Mouse (Mus musculus): ENCODE measurements around the gene Siva1.
A peak's percentile ranks its signal among the peaks of the same experiment; 100 is the strongest.

Gene Siva1

GRCm38 (mm10) chr12:112659109-112659508 lies 14.6 kb downstream of the Siva1 start:
- peak; percentile 41 for DNase-seq (ENCODE audit: low read depth, low spot score)

GRCm38 (mm10) chr12:112660576-112661326 lies 16.3 kb downstream of the Siva1 start:
- DNase-seq (ENCODE audit: low read depth, low spot score): no peak

- no peak for DNase-seq (ENCODE audit: low read depth, low spot score)
Measured at GRCm38 (mm10) chr12:112661327-112661605, 16.8 kb downstream of the Siva1 start.

DNA sequence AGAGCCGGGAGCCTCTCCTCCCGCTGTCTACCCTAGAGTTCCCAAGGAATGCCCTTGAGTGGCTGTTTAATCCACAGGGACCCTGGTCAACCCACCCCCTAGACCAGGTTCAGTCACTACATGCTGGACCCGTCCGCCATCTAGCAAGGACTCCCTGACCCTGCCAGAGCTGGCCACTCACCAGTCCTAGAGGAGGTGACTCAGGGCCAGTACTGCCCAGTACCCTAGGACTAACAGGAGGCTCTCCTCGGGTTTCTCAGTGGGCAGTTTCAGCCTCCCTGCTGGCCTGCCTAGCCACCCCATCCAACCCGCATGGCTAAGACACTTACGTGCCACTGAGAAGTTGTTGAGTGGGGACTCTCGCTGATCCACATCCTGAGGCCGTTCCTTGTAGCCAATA lies 17.4 kb downstream of the Siva1 start:
- DNase-seq (ENCODE audit: low read depth, low spot score): no peak

- DNase-seq (ENCODE audit: low read depth, low spot score): no peak
Measured at GRCm38 (mm10) chr12:112663303-112663702, 18.8 kb downstream of the Siva1 start.

DNA sequence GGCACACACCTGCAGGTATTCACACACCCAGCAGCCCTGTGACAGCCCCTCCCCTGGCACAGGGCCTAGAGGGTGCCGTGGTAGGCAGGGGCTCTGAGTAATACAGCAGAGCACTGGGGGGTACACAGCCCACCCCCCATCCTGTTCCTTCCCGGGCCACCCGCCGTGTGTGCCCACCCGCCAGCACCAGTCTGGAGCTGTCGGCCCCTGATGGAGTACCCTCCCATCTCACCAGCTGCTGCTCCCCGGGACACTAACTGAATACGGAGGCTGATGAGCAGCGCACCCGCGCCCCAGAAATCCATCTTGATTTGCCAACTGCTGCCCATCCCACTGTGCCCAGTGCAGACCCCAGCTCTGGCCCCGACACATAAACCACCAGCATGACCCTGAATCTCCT lies 19.2 kb downstream of the Siva1 start:
- no peak for DNase-seq (ENCODE audit: low read depth, low spot score)

DNA sequence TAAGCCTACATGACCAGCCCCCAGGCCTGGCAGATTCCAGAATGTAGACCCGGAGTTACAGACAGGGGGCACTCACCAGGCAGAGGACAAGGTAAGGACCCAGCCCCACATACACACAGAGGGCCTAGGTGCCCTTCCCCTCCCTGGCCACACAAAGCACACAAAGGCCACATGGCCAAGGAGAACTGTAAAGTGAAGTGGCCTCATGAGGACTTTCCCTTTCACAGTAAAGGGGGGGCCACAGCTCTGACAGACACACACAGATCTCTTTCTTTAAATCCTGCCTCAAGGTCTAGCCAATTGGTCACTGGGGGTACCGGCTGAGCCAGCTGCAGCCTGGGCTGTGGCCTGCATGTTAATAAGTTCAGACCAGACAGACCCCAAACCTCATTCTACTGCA lies 19.6 kb downstream of the Siva1 start:
- DNase-seq (ENCODE audit: low read depth, low spot score): no peak

DNA sequence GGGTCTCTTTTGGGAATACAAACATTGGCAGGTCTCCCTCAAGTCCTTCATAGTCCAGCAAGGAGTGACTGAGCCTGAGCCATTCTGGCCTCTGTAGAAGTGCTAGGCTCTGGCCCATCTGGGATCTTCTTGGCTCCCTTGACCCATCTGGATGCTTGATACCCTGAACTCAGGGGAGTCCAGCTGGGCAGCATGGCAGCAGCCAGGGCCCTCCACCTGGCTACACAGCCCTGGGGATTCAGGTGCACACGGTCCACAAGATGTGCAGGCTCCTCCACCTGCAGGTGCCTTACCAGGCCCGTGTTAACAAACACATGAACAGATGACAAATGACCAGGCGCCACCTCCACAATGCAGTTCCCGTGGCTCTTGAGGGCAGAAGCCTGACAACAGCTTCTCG lies 20.2 kb downstream of the Siva1 start:
- no peak for DNase-seq (ENCODE audit: low read depth, low spot score)

GRCm38 (mm10) chr12:112665445-112665844 lies 21.0 kb downstream of the Siva1 start:
- no peak for DNase-seq (ENCODE audit: low read depth, low spot score)

DNA sequence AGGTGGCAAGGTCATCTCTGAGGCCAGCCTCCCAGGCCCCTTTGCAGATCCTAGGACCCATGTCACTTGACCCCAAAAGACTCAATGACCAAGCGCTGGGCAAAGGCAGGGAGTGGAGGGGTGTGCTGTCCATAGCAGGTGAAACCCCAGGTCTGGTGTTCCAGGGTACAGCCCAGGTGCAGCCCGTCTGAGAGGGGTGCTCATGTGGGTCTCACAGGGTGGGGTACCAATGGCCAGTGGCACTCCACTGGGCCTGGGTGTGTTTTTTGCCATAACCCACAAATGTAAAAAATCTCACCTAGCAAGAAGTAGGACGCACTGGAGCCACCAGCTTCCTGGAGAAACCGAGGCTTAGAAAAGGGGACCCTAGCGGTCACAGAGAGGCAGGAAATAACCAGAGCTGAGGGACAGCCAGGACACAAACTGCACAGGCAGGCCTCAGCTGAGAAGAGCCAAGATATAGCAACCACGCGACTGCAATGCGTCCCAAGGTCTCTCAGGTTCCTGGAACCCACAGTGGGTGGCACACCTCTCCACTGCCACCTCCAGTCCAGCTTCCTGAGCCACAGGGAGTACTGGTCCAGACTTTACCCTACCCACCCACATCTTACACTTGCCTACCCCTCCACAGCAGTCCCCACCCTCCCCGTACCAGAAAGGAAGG lies 21.5 kb downstream of the Siva1 start:
- no peak for DNase-seq (ENCODE audit: low read depth, low spot score)

GRCm38 (mm10) chr12:112667619-112668297 lies 23.3 kb downstream of the Siva1 start:
- DNase-seq (ENCODE audit: low read depth, low spot score): no peak

DNA sequence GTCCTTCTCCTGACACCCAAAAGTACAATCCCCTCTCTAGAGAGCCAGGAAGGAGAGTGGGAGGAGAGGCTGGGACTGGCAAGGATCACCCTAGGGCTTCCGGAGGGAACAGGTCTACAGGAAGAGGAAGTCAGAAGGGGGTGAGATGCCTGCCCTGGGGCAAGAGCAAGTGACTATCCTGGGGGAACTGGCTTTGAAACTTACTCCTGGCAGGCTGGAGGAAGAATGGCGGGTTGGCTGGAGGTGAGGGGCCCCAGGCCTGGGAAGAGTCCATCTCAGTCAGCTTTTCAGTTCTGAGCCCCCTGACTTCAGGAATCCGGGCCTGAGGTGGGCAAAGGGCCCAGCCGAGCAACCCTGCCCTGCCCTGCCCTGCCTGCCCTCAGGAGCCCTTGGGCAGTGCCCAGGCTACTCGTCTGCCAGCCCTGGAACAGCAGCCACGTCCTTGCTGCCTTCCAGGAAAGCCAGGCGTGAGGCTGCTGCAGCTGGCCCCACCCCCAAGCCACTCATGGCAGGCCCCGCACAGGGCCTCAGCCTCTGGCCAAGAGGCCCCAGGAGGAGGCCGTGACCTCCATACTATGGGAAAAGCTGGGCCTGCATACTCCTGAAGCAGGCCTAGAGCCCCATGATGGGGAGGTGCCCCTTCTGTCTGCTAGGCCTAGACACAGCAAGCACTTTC lies 26.4 kb downstream of the Siva1 start:
- DNase-seq (ENCODE audit: low read depth, low spot score): no peak

DNA sequence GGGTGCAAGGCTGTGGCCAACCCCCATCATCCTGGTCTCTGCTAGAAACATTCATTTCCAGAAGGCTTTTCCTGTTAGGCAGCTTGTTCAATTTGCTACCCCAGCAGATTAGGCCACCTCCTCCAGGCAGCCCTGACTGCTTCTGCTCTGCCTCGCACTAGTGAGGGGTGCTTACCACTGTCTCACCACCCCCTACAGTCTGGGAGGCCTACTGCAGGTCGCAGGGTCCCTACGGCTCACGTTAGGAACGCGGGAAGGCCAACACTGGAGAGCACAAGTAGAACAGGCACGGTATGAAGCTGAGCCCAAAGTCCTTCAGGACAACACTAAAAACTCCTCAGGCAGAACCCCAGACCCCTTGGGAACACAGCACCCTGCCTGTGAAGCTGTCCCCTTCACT lies 27.4 kb downstream of the Siva1 start:
- DNase-seq (ENCODE audit: low read depth, low spot score): peak; percentile 80

DNA sequence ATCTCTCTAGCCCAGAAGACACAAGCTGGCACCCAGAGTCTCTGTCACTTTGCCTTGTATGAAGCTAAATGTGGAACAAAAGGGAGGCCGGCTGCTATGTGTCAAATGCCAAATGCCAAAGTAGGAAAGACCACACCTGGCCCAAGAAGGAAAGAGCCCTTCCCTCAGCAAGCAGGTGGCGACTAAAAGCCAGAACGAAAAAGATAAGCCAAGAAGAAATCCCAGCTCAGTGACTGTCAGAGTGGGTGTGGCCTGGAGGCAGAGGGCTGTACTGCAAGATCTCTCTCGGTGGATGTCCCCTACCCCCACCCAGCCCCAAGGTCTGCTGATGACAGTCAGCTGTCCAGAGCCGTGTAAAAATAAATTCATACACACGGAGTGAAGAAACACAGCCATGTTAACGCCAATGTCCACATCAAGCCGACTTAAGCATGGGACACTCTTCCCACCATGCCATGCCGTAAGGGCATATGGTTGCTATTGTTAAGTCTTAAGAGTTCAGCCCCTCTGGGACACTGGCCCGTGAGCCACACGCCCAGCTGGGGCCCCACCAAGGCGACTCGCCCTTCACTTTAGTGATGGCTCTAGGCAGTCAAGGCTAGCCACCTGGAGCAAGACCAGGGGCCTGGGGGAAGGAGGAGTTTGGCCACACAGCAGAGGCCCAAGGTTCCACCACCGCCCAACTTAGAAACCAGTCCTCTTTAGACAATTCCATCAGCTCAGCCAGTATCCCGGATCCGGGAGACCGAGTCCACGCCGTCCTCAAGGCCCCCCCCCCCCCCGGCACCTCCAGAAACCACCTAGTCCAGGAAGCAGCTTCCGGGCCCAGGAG lies 28.5 kb downstream of the Siva1 start:
- DNase-seq (ENCODE audit: low read depth, low spot score): peak; percentile 52

DNA sequence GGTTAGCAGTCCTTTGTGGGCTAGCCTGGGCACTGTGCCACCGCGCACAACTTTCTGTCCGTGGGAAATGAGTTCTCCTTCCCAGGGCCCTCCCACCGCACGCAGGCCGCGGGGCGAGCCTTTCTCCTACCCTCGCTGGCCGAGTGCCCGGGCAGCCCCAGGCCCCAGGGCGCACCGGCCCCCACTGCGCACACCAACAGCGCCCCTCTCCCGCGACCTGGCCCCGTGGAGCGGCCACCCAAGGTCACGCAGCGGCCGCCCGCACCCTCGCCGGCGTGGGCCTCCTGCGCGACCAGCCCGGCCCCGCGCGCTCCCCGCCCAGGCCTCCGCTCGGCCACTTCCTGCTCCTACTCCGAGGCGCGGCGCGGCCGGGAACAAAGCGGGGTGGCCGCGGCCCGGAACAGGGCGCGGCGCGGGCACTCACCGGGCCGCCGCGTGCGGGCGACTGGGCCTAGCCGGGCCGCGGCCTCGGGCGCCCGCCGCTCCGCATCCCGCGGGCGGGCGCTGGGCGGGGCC lies 29.2 kb downstream of the Siva1 start:
- no peak for DNase-seq (ENCODE audit: low read depth, low spot score)

- DNase-seq (ENCODE audit: low read depth, low spot score): peak; percentile 64
Measured at GRCm38 (mm10) chr12:112674132-112675011, 29.9 kb downstream of the Siva1 start, which contains the start of gene Akt1. Gene Akt1 (minus strand): TSS chr12:112674884.

GRCm38 (mm10) chr12:112675245-112676035 lies 31.0 kb downstream of the Siva1 start:
- peak; percentile 96 for DNase-seq (ENCODE audit: low read depth, low spot score)

DNA sequence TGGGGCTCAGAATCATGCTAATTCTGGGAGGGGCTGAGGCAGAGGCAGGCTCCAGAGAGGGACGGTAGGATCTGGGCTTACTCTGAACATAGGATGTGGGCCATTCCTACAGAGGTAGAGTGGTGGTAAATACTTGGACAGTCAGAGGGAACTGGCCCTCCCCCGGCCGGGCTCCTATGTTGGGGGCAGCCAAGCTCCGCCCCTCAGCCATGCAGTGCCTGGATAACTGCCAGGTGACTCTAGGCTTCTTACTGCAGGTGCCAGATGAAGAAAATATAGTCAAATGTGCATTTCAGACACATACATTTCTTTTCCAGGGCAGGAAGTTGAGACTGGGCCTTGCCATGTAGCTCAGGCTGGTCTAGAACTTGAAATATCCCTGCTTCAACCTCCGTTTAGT lies 32.6 kb downstream of the Siva1 start:
- DNase-seq (ENCODE audit: low read depth, low spot score): no peak

DNA sequence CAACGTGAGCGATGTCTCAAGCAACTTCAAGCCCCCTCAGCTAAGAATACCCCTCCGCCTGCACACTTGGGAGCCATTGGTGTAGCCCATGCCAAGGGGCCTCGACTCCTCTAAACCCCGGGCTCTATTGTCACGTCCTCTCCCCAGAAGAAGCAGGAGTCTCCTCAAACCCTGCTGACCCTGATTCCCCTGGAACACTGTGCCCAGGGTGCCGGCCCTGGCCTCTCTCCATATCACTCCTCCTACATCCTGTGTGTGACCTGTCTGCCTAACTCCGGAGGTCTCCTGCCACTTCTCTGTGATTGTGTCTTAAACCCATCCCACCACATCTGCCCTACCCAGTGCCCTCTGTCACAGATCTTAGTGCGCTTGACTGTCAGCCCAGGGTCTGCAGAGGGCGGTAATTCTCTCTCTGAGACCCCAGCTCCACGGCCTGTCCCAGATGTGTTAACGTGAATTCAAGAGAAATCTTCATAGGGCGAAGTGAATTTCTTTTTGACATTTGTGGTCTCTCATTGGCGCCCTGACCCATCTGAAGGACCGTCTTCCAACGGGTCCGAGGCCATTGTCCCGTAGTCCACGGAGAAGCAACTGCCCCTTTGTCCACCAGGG lies 33.6 kb downstream of the Siva1 start:
- DNase-seq (ENCODE audit: low read depth, low spot score): no peak
